Mouse (Mus musculus) kidney, embryonic 16.5 days (tissue): Measurements from ENCODE around the gene Rfx4. TPM values are rescaled to one million over a fixed set of nuclear protein-coding genes. Genes with fewer than 3 reads are reported as not detected.

Source experiments
- ATAC-seq: fragments of 200-750 bp; cut with Nextera tagmentation; 2 replicates; pipeline ENCODE4 v1.8.0; 2017; ENCODE audit warnings: moderate TSS enrichment; ENCODE audit not compliant: low FRiP score, low TSS enrichment
- H3K27ac ChIP-seq: fragments of 300-500 bp; sonication (generic); 2 replicates; pipeline ENCODE4 v1.5.1; 2014; ENCODE audit warnings: low read length
- H3K27me3 ChIP-seq: fragments of 300-500 bp; sonication (generic); 2 replicates; pipeline ENCODE4 v1.6.1; 2014; ENCODE audit warnings: low read length, control low read depth, mixed read lengths; ENCODE audit not compliant: insufficient read depth
- H3K36me3 ChIP-seq: fragments of 300-500 bp; sonication (generic); 2 replicates; pipeline ENCODE4 v1.6.1; 2014; ENCODE audit warnings: low read length, control low read depth, mixed read lengths; ENCODE audit not compliant: insufficient read depth
- H3K4me1 ChIP-seq: fragments of 300-500 bp; sonication (generic); 2 replicates; pipeline ENCODE4 v1.6.1; 2014; ENCODE audit warnings: low read length, control low read depth, mixed read lengths; ENCODE audit not compliant: insufficient read depth
- H3K4me2 ChIP-seq: fragments of 300-500 bp; sonication (generic); replicated peaks from 2 replicates; pipeline ENCODE4 v1.6.1; 2014; ENCODE audit warnings: low read depth, low read length
- H3K4me3 ChIP-seq: fragments of 300-500 bp; sonication (generic); 2 replicates; pipeline ENCODE4 v1.5.1; 2014; ENCODE audit warnings: mild to moderate bottlenecking, low read length
- H3K9ac ChIP-seq: fragments of 300-500 bp; sonication (generic); replicated peaks from 2 replicates; pipeline ENCODE4 v1.6.1; 2014; ENCODE audit warnings: low read length
- H3K9me3 ChIP-seq: fragments of 300-500 bp; sonication (generic); 2 replicates; pipeline ENCODE4 v1.6.1; 2016; ENCODE audit warnings: low read length, control low read depth
- WGBS: fragments of 180-500 bp; shearing (Covaris S2); extraction: QIAGEN DNeasy Blood & Tissue Kit; methylation state at CpG from one replicate; pipeline ENCODE4 v1.1.7; 2014; 5-methylcytosine and 5-hydroxymethylcytosine counted together
- polyA plus RNA-seq: library from polyadenylated mRNA; unstranded; fragments of >200 nt; fragmentation: Nextera tagmentation; extraction: Ambion mirVana; gene quantifications from 2 replicates; pipeline ENCODE4 v1.2.1, GENCODE M21; 2015

Gene Rfx4
- polyA plus RNA-seq, 1 experiment from 2014 or later = 0.20 TPM

DNA sequence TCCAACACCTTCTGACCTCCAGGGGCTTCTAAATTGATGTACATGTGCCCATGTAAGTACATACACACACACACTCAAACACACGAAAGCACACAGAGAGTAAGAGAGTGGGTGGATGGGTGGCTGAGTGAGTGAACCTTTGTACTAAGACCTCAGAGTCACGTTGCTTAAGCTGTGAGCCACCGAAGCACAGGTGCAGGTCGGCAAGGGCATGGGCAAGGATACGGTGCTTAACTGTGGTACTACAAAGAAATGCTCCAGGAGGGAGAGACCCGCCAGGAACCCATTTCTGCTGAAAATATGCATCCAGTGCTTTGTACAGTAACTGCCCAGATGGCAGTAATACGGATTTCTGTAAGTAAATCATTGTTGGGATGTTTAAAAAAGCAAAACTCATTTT, 40.2 kb upstream of the Rfx4 start:
- no peaks in the 10 kb centered on the region for H3K9me3 ChIP-seq
- H3K4me2 ChIP-seq = no peak overlapping the region
- H3K4me1 ChIP-seq = peaks cover 14% of the 10 kb centered on the region
- H3K4me3 ChIP-seq = no peak overlapping the region
- H3K36me3 ChIP-seq = peaks cover 18% of the 10 kb centered on the region
- H3K27me3 ChIP-seq = no peaks in the 10 kb centered on the region
- no peak for ATAC-seq
- no peak overlapping the region for H3K27ac ChIP-seq
- no peak overlapping the region for H3K9ac ChIP-seq
- WGBS = 80% methylated on average over 7 of the region's 7 CpGs

GRCm38 (mm10) chr10:84716581-84716980, 39.3 kb upstream of the Rfx4 start:
- Histone ChIP-seq H3K4me3 (no peak overlapping the region), H3K27me3 (no peaks in the 10 kb centered on the region), H3K36me3 (peaks cover 22% of the 10 kb centered on the region), H3K9me3 (no peaks in the 10 kb centered on the region), H3K4me1 (peaks cover 8% of the 10 kb centered on the region), H3K27ac (no peak overlapping the region), H3K4me2 (no peak overlapping the region), H3K9ac (no peak overlapping the region)
- 93% methylated on average over 7 of the region's 7 CpGs for WGBS
- ATAC-seq = no peak

DNA sequence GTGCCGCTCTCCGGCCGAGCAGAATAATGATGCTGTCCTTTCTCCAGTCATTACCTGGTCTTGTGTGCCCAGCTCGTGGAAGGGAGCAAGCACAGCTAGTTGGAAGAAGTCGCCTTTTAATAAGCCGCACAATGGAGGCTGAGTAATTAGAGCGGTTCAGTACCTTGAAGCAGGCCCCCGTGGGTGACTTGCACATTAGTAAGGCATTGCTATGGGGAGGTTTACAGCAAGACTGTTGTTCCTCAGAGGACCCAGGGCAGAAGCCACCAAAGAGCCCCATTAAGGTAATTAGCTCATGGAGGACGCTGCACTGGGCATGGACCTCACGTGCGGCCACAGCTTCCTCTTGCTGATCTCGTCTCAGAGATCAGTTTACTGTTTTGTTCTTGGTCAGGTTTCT, 33.2 kb upstream of the Rfx4 start:
- H3K9ac ChIP-seq = no peak overlapping the region
- no peak overlapping the region for H3K4me2 ChIP-seq
- H3K27ac ChIP-seq = no peak overlapping the region
- H3K4me1 ChIP-seq = no peaks in the 10 kb centered on the region
- no peak for ATAC-seq
- peaks cover 12% of the 10 kb centered on the region for H3K36me3 ChIP-seq
- WGBS = 72% methylated on average over 12 of the region's 12 CpGs
- no peaks in the 10 kb centered on the region for H3K27me3 ChIP-seq
- no peak overlapping the region for H3K4me3 ChIP-seq
- H3K9me3 ChIP-seq = no peaks in the 10 kb centered on the region

DNA sequence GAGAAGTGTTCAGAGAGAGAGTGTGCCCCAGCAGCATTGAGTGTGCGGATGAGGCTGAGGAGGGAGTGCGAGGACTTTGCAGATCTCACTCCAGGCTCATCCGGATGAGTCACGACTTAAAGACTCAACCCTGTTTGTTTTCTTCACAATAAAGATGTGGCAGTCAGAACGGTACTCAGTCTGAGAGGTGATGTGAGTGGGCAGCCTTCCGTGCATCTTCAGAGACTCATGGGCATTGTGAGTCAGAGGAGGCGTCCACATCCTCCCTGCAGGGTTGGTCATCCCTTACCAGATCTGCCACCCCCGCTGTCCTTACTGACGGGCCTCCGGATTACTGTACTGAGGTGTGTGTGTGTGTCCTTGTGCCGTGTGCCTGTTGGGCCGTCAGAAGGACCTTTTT, 28.9 kb upstream of the Rfx4 start:
- Histone ChIP-seq H3K9me3 (no peaks in the 10 kb centered on the region), H3K36me3 (peaks cover 3% of the 10 kb centered on the region), H3K4me3 (no peak overlapping the region), H3K27ac (no peak overlapping the region), H3K27me3 (no peaks in the 10 kb centered on the region), H3K9ac (no peak overlapping the region), H3K4me2 (no peak overlapping the region), H3K4me1 (no peaks in the 10 kb centered on the region)
- no peak for ATAC-seq
- 90% methylated on average over 12 of the region's 12 CpGs for WGBS

- ATAC-seq = no peak
- Histone ChIP-seq H3K36me3 (peaks cover 3% of the 10 kb centered on the region), H3K4me1 (no peaks in the 10 kb centered on the region), H3K27ac (no peak overlapping the region), H3K9me3 (no peaks in the 10 kb centered on the region), H3K4me2 (no peak overlapping the region), H3K4me3 (no peak overlapping the region), H3K9ac (no peak overlapping the region), H3K27me3 (no peaks in the 10 kb centered on the region)
- 87% methylated on average over 4 of the region's 4 CpGs for WGBS
Measured at GRCm38 (mm10) chr10:84727760-84728159, 28.1 kb upstream of the Rfx4 start.

- Histone ChIP-seq H3K36me3 (peaks cover 3% of the 10 kb centered on the region), H3K4me3 (no peak overlapping the region), H3K4me2 (no peak overlapping the region), H3K27me3 (no peaks in the 10 kb centered on the region), H3K4me1 (no peaks in the 10 kb centered on the region), H3K27ac (no peak overlapping the region), H3K9ac (no peak overlapping the region), H3K9me3 (no peaks in the 10 kb centered on the region)
- WGBS = 86% methylated on average over 3 of the region's 3 CpGs
- no peak for ATAC-seq
Measured at GRCm38 (mm10) chr10:84730078-84730477, 25.8 kb upstream of the Rfx4 start.

DNA sequence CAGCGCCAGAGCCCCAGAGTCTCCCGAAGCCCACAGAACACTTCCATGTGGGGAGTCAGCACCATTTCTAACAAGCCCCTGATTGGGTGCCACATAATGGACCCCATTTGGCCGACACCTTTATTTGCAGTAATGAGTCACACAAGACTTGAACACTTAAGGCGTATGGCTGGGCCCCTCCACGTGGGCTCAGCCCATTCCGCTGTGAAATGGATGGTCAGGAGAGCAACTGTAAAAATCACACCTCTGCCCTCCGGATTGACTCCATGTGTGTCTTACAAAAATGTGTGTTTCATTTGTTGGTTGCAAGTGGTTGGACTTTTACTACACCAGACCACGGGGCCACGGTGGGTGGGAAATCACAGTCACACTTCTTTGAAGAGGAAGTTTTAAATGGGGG, 24.9 kb upstream of the Rfx4 start:
- Histone ChIP-seq H3K27ac (no peak overlapping the region), H3K4me1 (no peaks in the 10 kb centered on the region), H3K9ac (no peak overlapping the region), H3K4me2 (no peak overlapping the region), H3K27me3 (no peaks in the 10 kb centered on the region), H3K36me3 (peaks cover under 1% of the 10 kb centered on the region), H3K4me3 (no peak overlapping the region), H3K9me3 (no peaks in the 10 kb centered on the region)
- ATAC-seq = no peak
- WGBS = 55% methylated on average over 9 of the region's 9 CpGs

GRCm38 (mm10) chr10:84733511-84733910, 22.4 kb upstream of the Rfx4 start:
- no peaks in the 10 kb centered on the region for H3K4me1 ChIP-seq
- H3K36me3 ChIP-seq = no peaks in the 10 kb centered on the region
- H3K27me3 ChIP-seq = no peaks in the 10 kb centered on the region
- no peak overlapping the region for H3K4me3 ChIP-seq
- H3K9ac ChIP-seq = no peak overlapping the region
- no peaks in the 10 kb centered on the region for H3K9me3 ChIP-seq
- H3K27ac ChIP-seq = no peak overlapping the region
- ATAC-seq = no peak
- WGBS = 48% methylated on average over 6 of the region's 6 CpGs
- H3K4me2 ChIP-seq = no peak overlapping the region

DNA sequence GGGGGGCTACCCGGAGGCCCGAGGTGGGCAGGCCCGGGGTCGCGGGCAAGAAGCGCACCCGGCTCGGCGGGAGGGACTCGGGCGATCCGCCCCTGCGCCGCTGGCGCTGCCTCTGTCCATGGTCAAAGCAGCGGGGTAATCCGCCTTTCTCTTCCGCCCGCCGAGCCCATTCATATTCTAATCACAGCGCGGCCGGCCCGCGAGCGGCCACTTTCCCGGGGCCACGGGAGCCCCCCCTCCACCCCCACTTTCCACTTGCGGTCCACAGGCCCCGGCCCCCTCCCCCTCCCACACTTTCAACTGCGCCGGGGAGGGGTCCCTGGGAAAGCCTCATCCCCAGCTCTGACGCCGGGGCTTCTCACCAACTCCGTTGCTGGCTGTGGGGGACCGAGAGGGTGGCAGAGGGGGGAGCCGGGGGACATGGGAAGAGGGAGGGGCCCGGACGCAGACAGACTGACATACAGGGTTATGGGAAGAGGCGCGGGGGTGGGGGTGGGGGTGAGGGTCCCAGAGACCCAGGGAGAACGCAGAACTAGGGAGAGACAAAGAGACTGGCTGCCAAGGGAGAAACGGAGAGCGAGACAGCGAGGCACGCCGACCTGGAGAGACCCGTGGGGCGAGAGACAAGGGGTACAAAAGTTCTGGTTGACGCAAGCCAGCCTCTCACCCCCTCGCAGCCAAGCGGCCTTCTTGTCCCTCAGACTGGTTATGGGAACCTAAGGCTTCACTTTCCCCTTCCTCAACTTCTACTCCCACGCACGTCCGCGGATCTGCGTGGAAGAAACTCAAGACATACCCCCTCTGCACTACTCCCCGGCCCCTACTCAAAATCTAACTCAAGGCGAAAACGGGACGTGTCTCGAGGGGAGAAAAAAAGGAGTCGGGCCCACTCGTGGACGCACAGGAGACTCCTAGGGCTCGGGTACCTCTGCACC, 744 bp upstream of the Rfx4 start:
- Histone ChIP-seq H3K36me3 (no peaks in the 10 kb centered on the region), H3K4me1 (peaks cover 30% of the 10 kb centered on the region), H3K9me3 (no peaks in the 10 kb centered on the region), H3K4me2 (peak overlapping the region; percentile 53), H3K4me3 (peak overlapping the region; percentile 40), H3K27me3 (peaks cover 86% of the 10 kb centered on the region), H3K27ac (no peak overlapping the region), H3K9ac (0 out of 2 replicates have a peak overlapping the region, but pooled peaks have one; percentile 32)
- peak; percentile 50; the same call in 1 of the 2 replicates for ATAC-seq
- 2% methylated on average over 64 of the region's 66 CpGs for WGBS

DNA sequence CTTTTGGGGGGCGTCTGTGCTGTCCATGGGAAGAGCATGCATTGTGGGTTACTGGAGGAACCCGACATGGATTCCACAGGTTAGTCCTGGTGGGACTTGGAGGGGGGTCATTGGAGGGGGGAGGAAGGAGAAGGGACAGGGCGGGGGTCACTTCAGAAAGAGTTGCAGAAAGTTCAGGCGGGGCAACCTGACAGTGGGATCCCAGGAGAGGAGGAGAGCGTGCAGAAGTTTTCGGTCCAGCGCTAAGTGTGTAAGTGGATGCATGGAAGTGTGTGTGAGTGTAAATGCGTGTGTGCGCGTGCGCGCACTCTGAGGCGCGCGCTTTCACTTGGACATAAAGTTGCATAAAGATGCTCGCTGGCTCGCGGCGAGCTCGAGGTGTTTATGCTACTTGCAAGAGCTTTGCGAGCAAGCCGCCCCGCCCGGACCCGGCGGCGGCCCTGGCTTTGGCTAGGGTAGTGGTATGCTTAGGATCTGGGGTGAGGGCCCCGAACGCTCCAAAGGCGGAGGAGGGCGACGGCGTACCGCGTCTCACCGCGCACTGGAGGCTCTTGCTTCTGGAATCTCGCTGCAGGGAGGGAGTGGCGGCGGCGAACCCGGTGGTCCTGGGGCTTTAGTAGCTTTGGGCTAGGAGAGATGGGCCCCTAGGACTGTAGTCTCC, 703 bp downstream of the Rfx4 start:
- under 1% methylated on average over 42 of the region's 42 CpGs for WGBS
- no peak for ATAC-seq
- Histone ChIP-seq H3K9me3 (no peaks in the 10 kb centered on the region), H3K4me1 (peaks cover 35% of the 10 kb centered on the region), H3K4me2 (peak overlapping the region; percentile 47), H3K36me3 (no peaks in the 10 kb centered on the region), H3K27ac (no peak overlapping the region), H3K27me3 (peaks cover 97% of the 10 kb centered on the region), H3K9ac (no peak overlapping the region), H3K4me3 (peak overlapping the region; percentile 31)
